21 mouse cellular contexts compared by ENCODE assay signal in genomic region chr17:86601116-86601515, GRCm38 (mm10).
DNase-seq lines count a peak whose midpoint lies in the region; ATAC-seq and TF ChIP-seq lines count a peak whose summit lies in the region.
"Had no signal": no experiment of that assay in that cellular context is flagged by ENCODE, and none has a peak within 500 bp of the region (broad histone marks: within the 10 kb centered on the region; RNA-seq: fewer than 3 reads in every experiment).

No protein-coding gene starts in this region.

- no peak overlapping the region for H3K9ac ChIP-seq in kidney, postnatal 0 days (ENCODE audit: low read depth, low read length)
- no peak overlapping the region for H3K9ac ChIP-seq in intestine, embryonic 15.5 days
- no peak overlapping the region for H3K9ac ChIP-seq in liver, embryonic 13.5 days

- H3K36me3 ChIP-seq in kidney, postnatal 0 days (ENCODE audit: insufficient read depth, low read length): no peaks in the 10 kb centered on the region
- no peaks in the 10 kb centered on the region for H3K36me3 ChIP-seq in intestine, embryonic 15.5 days
- no peaks in the 10 kb centered on the region for H3K36me3 ChIP-seq in liver, embryonic 13.5 days
- H3K36me3 ChIP-seq: limb, embryonic 10.5 days had no signal

- 27% methylated on average over 6 of the region's 6 CpGs for WGBS in kidney, postnatal 0 days
- 43% methylated on average over 6 of the region's 6 CpGs for WGBS in intestine, embryonic 15.5 days
- 27% methylated on average over 6 of the region's 6 CpGs for WGBS in liver, embryonic 13.5 days (ENCODE audit: insufficient replicate concordance)

- 0 out of 2 replicates have a peak, but pooled peaks cover 5% of the 10 kb centered on the region for H3K4me1 ChIP-seq in kidney, postnatal 0 days (replicated peaks; ENCODE audit: insufficient read depth, low read length)
- H3K4me1 ChIP-seq in intestine, embryonic 15.5 days (replicated peaks): no peaks in the 10 kb centered on the region
- H3K4me1 ChIP-seq in liver, embryonic 13.5 days (replicated peaks): no peaks in the 10 kb centered on the region
- H3K4me1 ChIP-seq: limb, embryonic 10.5 days had no signal

- no peak overlapping the region for H3K4me3 ChIP-seq in gastrocnemius, adult 2 months
- no peak overlapping the region for H3K4me3 ChIP-seq in kidney, postnatal 0 days (replicated peaks; ENCODE audit: low read depth, low read length)
- no peak overlapping the region for H3K4me3 ChIP-seq in intestine, embryonic 15.5 days (replicated peaks)
- H3K4me3 ChIP-seq in liver, embryonic 13.5 days (replicated peaks): no peak overlapping the region
- H3K4me3 ChIP-seq: limb, embryonic 10.5 days had no signal

- no peak for DNase-seq in gastrocnemius, adult 2 months
- no peak for DNase-seq in gastrocnemius, postnatal 10 days
- DNase-seq in kidney, postnatal 0 days (ENCODE audit: low spot score): no peak
- no peak for DNase-seq in kidney, postnatal 14 days
- DNase-seq in liver, embryonic 13.5 days: no peak
- no peak for DNase-seq in testis, postnatal 10 days (ENCODE audit: low spot score)
- DNase-seq: adrenal gland, postnatal 14 days; cerebellum, postnatal 14 days; embryo, embryonic 11 days; heart, postnatal 4 days; lung, adult 2 months; lung, postnatal 4 days; right cerebral cortex, postnatal 14 days had no signal

- no peak overlapping the region for H3K4me2 ChIP-seq in kidney, postnatal 0 days (ENCODE audit: low read length)
- no peak overlapping the region for H3K4me2 ChIP-seq in intestine, embryonic 15.5 days (replicated peaks)
- no peak overlapping the region for H3K4me2 ChIP-seq in liver, embryonic 13.5 days

- peak overlapping the region; percentile 29; the same call in 1 of the 2 replicates for H3K27ac ChIP-seq in gastrocnemius, adult 2 months
- 0 out of 2 replicates have a peak overlapping the region, but pooled peaks have one; percentile 5 for H3K27ac ChIP-seq in kidney, postnatal 0 days
- H3K27ac ChIP-seq in intestine, embryonic 15.5 days: no peak overlapping the region
- no peak overlapping the region for H3K27ac ChIP-seq in liver, embryonic 13.5 days
- H3K27ac ChIP-seq: hindbrain, postnatal 0 days; limb, embryonic 10.5 days had no signal

- no peak for ATAC-seq in kidney, postnatal 0 days (replicated peaks; ENCODE audit: low FRiP score, low read depth)
- peak; percentile 75 for ATAC-seq in intestine, embryonic 15.5 days
- peak; percentile 68 for ATAC-seq in liver, embryonic 13.5 days (ENCODE audit: low read depth)
- no peak for ATAC-seq in inflammation-experienced regulatory T-cells, adult 6 months
- ATAC-seq: CD4-positive, CD25-positive, alpha-beta regulatory T cell, adult 4 months; forebrain, embryonic 16.5 days; hindbrain, postnatal 0 days; midbrain, embryonic 16.5 days; Patski had no signal

- H3K27me3 ChIP-seq in kidney, postnatal 0 days (ENCODE audit: insufficient read depth, low read length): no peaks in the 10 kb centered on the region
- H3K27me3 ChIP-seq in intestine, embryonic 15.5 days (replicated peaks): no peaks in the 10 kb centered on the region
- H3K27me3 ChIP-seq in liver, embryonic 13.5 days: no peaks in the 10 kb centered on the region
- H3K27me3 ChIP-seq: Patski had no signal

- TF ChIP-seq CTCF in gastrocnemius, adult 2 months (IDR thresholded peaks at IDR 0.05): no peak
- TF ChIP-seq CTCF in kidney, postnatal 0 days (IDR thresholded peaks at IDR 0.05; ENCODE audit: low read depth): no peak

- no peaks in the 10 kb centered on the region for H3K9me3 ChIP-seq in kidney, postnatal 0 days (replicated peaks; ENCODE audit: low read length)
- no peaks in the 10 kb centered on the region for H3K9me3 ChIP-seq in intestine, embryonic 15.5 days
- no peaks in the 10 kb centered on the region for H3K9me3 ChIP-seq in liver, embryonic 13.5 days (replicated peaks)
- H3K9me3 ChIP-seq: limb, embryonic 10.5 days had no signal

- intact Hi-C loops in gastrocnemius, adult 2 months (cut with DNase I): no loop called here

Comparison
In these comparisons a context has a peak if more than half of its experiments do, and no peak if none do; other contexts are left out.
1. H3K27ac ChIP-seq: peak in gastrocnemius, adult 2 months (single experiment) and kidney, postnatal 0 days (single experiment); none in intestine, embryonic 15.5 days (single experiment) and liver, embryonic 13.5 days (single experiment).
2. ATAC-seq: peak in intestine, embryonic 15.5 days (single experiment) and liver, embryonic 13.5 days (single experiment); none in kidney, postnatal 0 days (single experiment) and inflammation-experienced regulatory T-cells, adult 6 months (single experiment).